Mouse (Mus musculus) megakaryocyte, embryonic 14.5 days (primary cell): ENCODE results near the gene Smyd3.

Experiments used
- FLI1 ChIP-seq: IDR thresholded peaks from 2 replicates; pipeline ENCODE4 v1.6.1; 2012; ENCODE audit warnings: low read length, inconsistent platforms, mixed read lengths
- GATA1 ChIP-seq: IDR thresholded peaks from 3 replicates; pipeline ENCODE4 v1.6.1; 2012; ENCODE audit warnings: mixed read lengths, low read length, inconsistent platforms, borderline replicate concordance

DNA sequence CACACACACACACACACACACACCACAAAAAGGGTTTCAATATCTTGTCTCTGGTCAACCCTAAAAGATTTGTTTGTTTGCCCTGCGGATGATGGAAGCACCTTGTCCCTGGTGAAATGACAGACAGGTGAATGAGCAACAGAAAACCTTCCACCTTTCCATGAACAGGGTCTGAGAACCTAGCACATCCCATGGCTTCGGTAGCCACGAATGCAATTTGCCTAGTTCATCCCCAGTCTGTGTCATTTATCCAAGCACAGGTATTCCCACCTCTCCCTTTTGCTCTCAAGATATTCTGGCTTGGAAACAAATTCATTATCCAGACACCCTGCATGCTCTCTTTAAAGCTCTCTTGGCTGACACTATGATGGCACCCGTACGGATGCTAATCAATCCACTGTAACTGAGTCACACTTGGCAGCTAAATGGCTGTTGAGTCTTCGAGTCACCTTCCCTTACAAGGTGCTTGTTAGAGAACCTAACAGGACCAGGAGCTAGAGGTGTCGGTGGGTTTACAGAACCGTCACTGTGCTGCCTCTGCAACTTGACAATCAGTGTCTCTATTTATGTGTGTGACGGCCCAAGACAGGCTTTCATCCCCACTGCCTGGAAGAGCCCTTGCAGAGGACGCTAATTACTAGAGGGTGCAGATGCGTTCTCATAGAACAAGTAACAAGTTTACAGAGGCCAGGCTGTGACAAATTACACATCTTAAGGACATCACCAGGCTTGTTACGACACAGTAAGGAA is 309.8 kb downstream of the Smyd3 start:
- TF ChIP-seq GATA1 (no peak), FLI1 (no peak)
